Mouse (Mus musculus) kidney, adult 9 months (tissue): ENCODE results near the gene Adam19.

Source experiments
- DNase-seq: peaks from one replicate; pipeline ENCODE4 v3.0.0; 2022

Gene Adam19

GRCm38 (mm10) chr11:46054911-46055895 is 589 bp upstream of the Adam19 start:
- DNase-seq: no peak

GRCm38 (mm10) chr11:46056770-46057411 is 1.1 kb downstream of the Adam19 start:
- no peak for DNase-seq

- DNase-seq: no peak
These were observed 2.2 kb downstream of the Adam19 start for GRCm38 (mm10) chr11:46058011-46058410.

- no peak for DNase-seq
These were observed 3.1 kb downstream of the Adam19 start for GRCm38 (mm10) chr11:46058916-46059315.

- no peak for DNase-seq
These were observed 4.3 kb downstream of the Adam19 start for GRCm38 (mm10) chr11:46059887-46060650.

GRCm38 (mm10) chr11:46060651-46061020 is 4.8 kb downstream of the Adam19 start:
- no peak for DNase-seq

GRCm38 (mm10) chr11:46061776-46062445 is 6.1 kb downstream of the Adam19 start:
- no peak for DNase-seq

GRCm38 (mm10) chr11:46062569-46062968 is 6.8 kb downstream of the Adam19 start:
- no peak for DNase-seq

- no peak for DNase-seq
These were observed 7.4 kb downstream of the Adam19 start for GRCm38 (mm10) chr11:46062993-46063731.

- peak; percentile 53 for DNase-seq
These were observed 9.0 kb downstream of the Adam19 start for GRCm38 (mm10) chr11:46064767-46065166.

GRCm38 (mm10) chr11:46065201-46066011 is 9.6 kb downstream of the Adam19 start:
- peak; percentile 78 for DNase-seq

GRCm38 (mm10) chr11:46067371-46068060 is 11.7 kb downstream of the Adam19 start:
- DNase-seq: no peak

- DNase-seq: peak; percentile 56
These were observed 13.1 kb downstream of the Adam19 start for GRCm38 (mm10) chr11:46068756-46069407.

GRCm38 (mm10) chr11:46069408-46070003 is 13.7 kb downstream of the Adam19 start:
- no peak for DNase-seq

- DNase-seq: no peak
These were observed 14.4 kb downstream of the Adam19 start for GRCm38 (mm10) chr11:46070161-46070560.

GRCm38 (mm10) chr11:46070789-46071188 is 15.0 kb downstream of the Adam19 start:
- no peak for DNase-seq

- DNase-seq: no peak
These were observed 16.8 kb downstream of the Adam19 start for GRCm38 (mm10) chr11:46072466-46073060.

- DNase-seq: no peak
These were observed 17.5 kb downstream of the Adam19 start for GRCm38 (mm10) chr11:46073061-46073849.
